Mouse (Mus musculus) spleen, embryonic (tissue): ENCODE measurements at regions not wholly inside any gene's neighbourhood (a gene's known extent, or its start where the extent isn't known, plus 50 kb on each side); places are given as distances from the start of the nearest gene placed in this dataset.

Source experiments
- CTCF ChIA-PET: fragments of 350-600 bp; sonication (Branson Sonifier 250); formaldehyde crosslinking; loops from one replicate; lab custom pipeline; 2022; lab: Charles Lee

- CTCF ChIA-PET: no interaction called here
Observed at GRCm38 (mm10) chr1:193579671-193580070, 209.6 kb upstream of the Camk1g start.

- CTCF ChIA-PET: no interaction called here
Observed at GRCm38 (mm10) chr1:193578661-193579175, 208.6 kb upstream of the Camk1g start.

- CTCF ChIA-PET: no interaction called here
Observed at GRCm38 (mm10) chr1:193577821-193578220, 207.7 kb upstream of the Camk1g start.

GRCm38 (mm10) chr1:193575986-193576713, 206.1 kb upstream of the Camk1g start:
- CTCF ChIA-PET: no interaction called here

- CTCF ChIA-PET: no interaction called here
Observed at GRCm38 (mm10) chr1:193572827-193573226, 202.7 kb upstream of the Camk1g start.

GRCm38 (mm10) chr1:193572411-193572810, 202.3 kb upstream of the Camk1g start:
- CTCF ChIA-PET: no interaction called here

- CTCF ChIA-PET: no interaction called here
Observed at GRCm38 (mm10) chr1:193571088-193571487, 201.0 kb upstream of the Camk1g start.

- CTCF ChIA-PET: no interaction called here
Observed at GRCm38 (mm10) chr1:193568586-193569174, 198.6 kb upstream of the Camk1g start.

GRCm38 (mm10) chr1:193567217-193567616, 197.1 kb upstream of the Camk1g start:
- CTCF ChIA-PET: no interaction called here

- CTCF ChIA-PET: no interaction called here
Observed at GRCm38 (mm10) chr1:193564225-193564624, 194.1 kb upstream of the Camk1g start.

GRCm38 (mm10) chr1:193562242-193562641, 192.1 kb upstream of the Camk1g start:
- CTCF ChIA-PET: no interaction called here

- CTCF ChIA-PET: no interaction called here
Observed at GRCm38 (mm10) chr1:193558122-193558521, 188.0 kb upstream of the Camk1g start.

GRCm38 (mm10) chr1:193554731-193555130, 184.6 kb upstream of the Camk1g start:
- CTCF ChIA-PET: no interaction called here

- CTCF ChIA-PET: no interaction called here
Observed at GRCm38 (mm10) chr1:193552348-193552747, 182.2 kb upstream of the Camk1g start.

- CTCF ChIA-PET: no interaction called here
Observed at GRCm38 (mm10) chr1:193551340-193551739, 181.2 kb upstream of the Camk1g start.

GRCm38 (mm10) chr1:193550761-193551160, 180.7 kb upstream of the Camk1g start:
- CTCF ChIA-PET: no interaction called here

GRCm38 (mm10) chr1:193547356-193547755, 177.3 kb upstream of the Camk1g start:
- CTCF ChIA-PET: no interaction called here

- CTCF ChIA-PET: no interaction called here
Observed at GRCm38 (mm10) chr1:193546044-193546432, 175.9 kb upstream of the Camk1g start.

- CTCF ChIA-PET: no interaction called here
Observed at GRCm38 (mm10) chr1:193545406-193546043, 175.4 kb upstream of the Camk1g start.

GRCm38 (mm10) chr1:193544804-193545203, 174.7 kb upstream of the Camk1g start:
- CTCF ChIA-PET: no interaction called here

GRCm38 (mm10) chr1:193543834-193544233, 173.7 kb upstream of the Camk1g start:
- CTCF ChIA-PET: no interaction called here

- CTCF ChIA-PET: no interaction called here
Observed at GRCm38 (mm10) chr1:193543284-193543683, 173.2 kb upstream of the Camk1g start.
